Mouse (Mus musculus) CD4-positive naive resting alpha-beta T cell, adult 57 days (primary cell): ENCODE measurements around the gene Chek2. TPM values are rescaled to one million over a fixed set of nuclear protein-coding genes. Genes with fewer than 3 reads are reported as not detected.

ENCODE experiments used
- total RNA-seq: library from RNA; stranded (reverse); gene quantifications from one replicate; pipeline ENCODE4 v1.2.4, GENCODE M21; 2023

Chek2 gene
- 3.2 TPM for total RNA-seq

DNA sequence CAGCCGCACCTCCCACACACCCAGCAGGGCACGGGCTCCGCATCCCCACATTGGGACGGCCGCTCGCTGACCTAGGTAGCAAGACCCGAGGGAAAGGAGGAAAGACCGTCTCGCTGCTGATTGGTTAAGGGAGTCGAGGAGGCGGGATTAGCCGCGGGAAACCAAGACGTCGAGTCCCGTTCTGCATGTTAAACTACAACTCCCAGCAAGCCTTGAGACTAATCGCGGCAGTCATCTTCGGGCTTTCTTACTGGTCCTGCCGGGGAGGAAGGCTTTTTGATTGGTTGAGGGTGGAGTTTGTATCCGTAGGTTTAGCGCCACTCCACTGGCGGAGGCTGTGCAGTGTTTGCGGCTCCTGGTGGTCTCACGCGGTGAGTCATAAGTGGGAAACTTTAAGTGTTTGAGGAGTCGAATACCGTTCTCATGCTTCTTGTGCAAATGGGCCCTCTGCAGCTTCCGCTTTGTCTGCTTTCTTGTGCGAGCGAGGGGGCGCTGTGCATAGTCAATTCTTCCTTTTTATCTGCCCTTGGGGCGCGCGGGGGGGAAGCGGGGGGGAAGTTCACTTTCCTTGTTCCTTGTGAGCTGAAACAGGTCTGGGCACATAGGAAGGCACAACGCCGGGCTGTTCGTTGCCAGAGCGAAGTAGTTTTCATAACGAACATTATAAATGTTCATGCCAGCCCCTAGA, at the start of gene Chek2, which contains the start of gene Hscb:
Chek2 (plus strand) TSS at position 302 of the 688 bp plus-strand sequence.
Hscb (minus strand) TSS at position 100 of the 688 bp plus-strand sequence.

DNA sequence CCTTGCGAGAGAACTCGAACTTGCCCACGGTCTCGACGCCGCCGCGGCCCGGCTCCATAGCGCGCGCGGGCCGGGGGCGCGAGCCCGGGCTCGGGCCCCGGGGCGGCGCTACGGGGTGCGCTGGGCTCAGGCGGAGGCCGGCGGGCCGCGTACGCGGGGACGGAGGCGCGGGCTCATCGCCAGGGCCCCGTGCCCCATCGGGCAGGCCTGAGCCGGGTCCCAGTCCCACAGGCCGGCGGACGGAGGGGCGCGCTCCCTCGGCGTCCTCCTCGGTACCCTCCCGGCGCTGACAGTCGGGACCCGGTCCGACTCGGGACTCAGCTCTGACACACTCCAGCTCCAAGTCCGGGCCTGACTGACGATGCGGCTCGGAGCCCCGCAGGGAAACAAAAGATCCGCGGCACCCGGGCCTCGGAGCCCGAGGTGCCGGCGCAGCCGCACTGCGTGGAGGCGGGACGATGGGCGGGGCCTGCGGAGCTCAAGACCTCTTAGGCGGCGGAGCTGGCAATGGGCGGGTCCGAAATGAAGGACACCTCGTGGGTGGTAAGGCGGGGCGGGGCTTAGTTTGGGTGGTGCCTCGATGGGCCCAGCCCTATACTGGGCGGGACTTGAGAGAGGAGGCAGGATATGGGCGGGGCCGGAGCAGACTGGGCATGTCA, 30.0 kb upstream of the Chek2 start, which contains the start of gene Ulk1:
Ulk1 (minus strand) TSS at position 431 of the 659 bp plus-strand sequence.

DNA sequence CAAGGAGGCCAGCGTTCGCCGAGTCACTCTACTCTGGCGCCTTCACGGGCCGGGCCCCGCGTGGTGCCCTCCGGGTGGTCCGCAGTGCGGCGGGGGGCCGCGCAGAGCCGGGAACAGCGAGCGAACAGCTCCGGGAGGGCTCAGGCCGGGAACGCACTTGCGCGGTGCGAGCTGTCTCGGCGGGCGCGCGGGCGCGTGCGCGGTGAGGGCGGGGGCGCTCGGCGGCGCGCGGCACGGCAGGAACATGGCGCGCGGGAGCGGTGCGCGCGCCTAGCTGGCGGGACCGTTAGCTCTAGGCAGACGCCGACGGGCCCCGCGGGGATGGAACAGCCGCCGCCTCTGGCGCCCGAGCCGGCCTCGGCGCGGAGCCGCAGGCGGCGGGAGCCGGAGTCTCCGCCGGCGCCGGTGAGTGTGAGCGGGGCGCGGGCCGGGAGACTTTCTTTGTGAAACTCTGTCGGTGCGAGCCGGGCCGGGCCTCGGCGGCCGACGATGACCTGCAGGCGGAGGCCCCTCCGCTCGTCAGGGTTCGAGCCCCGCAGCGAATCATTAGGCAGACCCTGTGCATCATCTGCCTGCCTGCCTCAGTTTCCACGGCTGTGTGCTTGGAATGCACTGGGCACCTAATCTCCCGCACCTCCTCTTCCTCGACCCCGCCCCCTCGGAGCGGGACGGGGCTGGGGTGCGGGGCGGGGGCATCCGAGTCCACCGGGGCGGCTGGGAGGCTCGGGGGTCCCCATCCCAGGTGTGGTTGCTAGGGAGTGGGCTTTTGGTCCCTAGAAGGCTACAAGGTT, 40.0 kb downstream of the Chek2 start, which contains the start of gene Ttc28:
Ttc28 (plus strand) TSS at position 220 of the 791 bp plus-strand sequence.

Other genes with a start within 250 kb of the Chek2 start
- gene Noc4l, start 186.6 kb upstream of the Chek2 start, total RNA-seq = 48.2 TPM
- 65.7 TPM for gene Ddx51, start 186.5 kb upstream of the Chek2 start, total RNA-seq
- 255 TPM for gene Ep400, start 69.3 kb upstream of the Chek2 start, total RNA-seq
- gene Pus1, start 59.3 kb upstream of the Chek2 start, total RNA-seq = 33.0 TPM
- gene Ulk1, start 29.9 kb upstream of the Chek2 start, total RNA-seq = 126 TPM
- gene Hscb, start 202 bp upstream of the Chek2 start, total RNA-seq = 18.5 TPM
- 44.3 TPM for gene Ttc28, start 39.8 kb downstream of the Chek2 start, total RNA-seq